Mouse (Mus musculus): ENCODE measurements around the gene 4930442H23Rik. TPM values are rescaled to one million over a fixed set of nuclear protein-coding genes. Genes with fewer than 3 reads are reported as not detected.

4930442H23Rik gene
- polyA plus RNA-seq, 1 experiment from 2014 or later = not detected

- peaks cover 31% of the 10 kb centered on the region for H3K4me1 ChIP-seq (ENCODE audit: control insufficient read depth, insufficient read depth, low read length)
- H3K27ac ChIP-seq (replicated peaks; ENCODE audit: low read depth, low read length) = peak overlapping the region; percentile 56
- H3K9ac ChIP-seq (ENCODE audit: low read depth, low read length) = peak overlapping the region; percentile 46; the same call in 1 of the 2 replicates
- no peaks in the 10 kb centered on the region for H3K27me3 ChIP-seq (replicated peaks; ENCODE audit: control insufficient read depth, insufficient read depth, low read length)
- DNase-seq (ENCODE audit: low spot score) (no peak), ATAC-seq (ENCODE audit: low read depth) (no peak)
- peaks cover 26% of the 10 kb centered on the region for H3K36me3 ChIP-seq (ENCODE audit: control insufficient read depth, insufficient read depth, low read length)
- H3K4me2 ChIP-seq (ENCODE audit: low read depth, low read length) = peak overlapping the region; percentile 92
- H3K4me3 ChIP-seq (ENCODE audit: low read depth, low read length) = peak overlapping the region; percentile 20
- 45% methylated on average over 8 of the region's 10 CpGs for WGBS
- H3K9me3 ChIP-seq (ENCODE audit: control insufficient read depth, low read length) = no peaks in the 10 kb centered on the region
These were observed 42.8 kb downstream of the 4930442H23Rik start for GRCm38 (mm10) chr10:81140717-81141454.

DNA sequence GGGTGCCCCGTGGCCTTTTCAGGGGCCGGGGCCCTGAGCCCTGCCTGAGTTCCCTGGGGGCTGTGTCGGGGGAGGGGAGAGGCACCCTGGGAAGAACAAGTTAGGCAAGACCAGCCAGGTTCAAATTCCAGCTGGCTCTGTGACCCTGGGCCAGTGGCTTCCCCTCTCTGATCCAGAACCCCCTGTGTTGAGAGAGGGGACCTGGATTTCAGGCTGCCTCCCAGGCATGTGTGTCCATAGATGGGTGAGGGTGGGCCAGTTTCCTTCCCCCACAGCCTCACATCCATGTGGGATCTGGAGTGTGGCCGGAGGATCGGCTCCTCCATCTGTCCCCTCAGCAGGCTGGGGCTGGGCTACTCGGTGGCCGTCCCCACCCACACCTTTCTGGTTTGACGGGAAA, 43.6 kb downstream of the 4930442H23Rik start:
- Histone ChIP-seq H3K9ac (ENCODE audit: low read depth, low read length) (peak overlapping the region; percentile 30), H3K9me3 (ENCODE audit: control insufficient read depth, low read length) (no peaks in the 10 kb centered on the region), H3K4me3 (ENCODE audit: low read depth, low read length) (peak overlapping the region; percentile 20), H3K4me2 (ENCODE audit: low read depth, low read length) (peak overlapping the region; percentile 92), H3K27me3 (replicated peaks; ENCODE audit: control insufficient read depth, insufficient read depth, low read length) (peaks cover 7% of the 10 kb centered on the region), H3K27ac (replicated peaks; ENCODE audit: low read depth, low read length) (peak overlapping the region; percentile 56; the same call in 1 of the 2 replicates), H3K36me3 (ENCODE audit: control insufficient read depth, insufficient read depth, low read length) (peaks cover 17% of the 10 kb centered on the region), H3K4me1 (ENCODE audit: control insufficient read depth, insufficient read depth, low read length) (peaks cover 35% of the 10 kb centered on the region)
- no peak for ATAC-seq (ENCODE audit: low read depth)
- 47% methylated on average over 8 of the region's 8 CpGs for WGBS
- no peak for DNase-seq (ENCODE audit: low spot score)

- Histone ChIP-seq H3K9me3 (ENCODE audit: control insufficient read depth, low read length) (no peaks in the 10 kb centered on the region), H3K4me2 (ENCODE audit: low read depth, low read length) (peak overlapping the region; percentile 92), H3K27me3 (replicated peaks; ENCODE audit: control insufficient read depth, insufficient read depth, low read length) (peaks cover 12% of the 10 kb centered on the region), H3K27ac (replicated peaks; ENCODE audit: low read depth, low read length) (no peak overlapping the region), H3K9ac (ENCODE audit: low read depth, low read length) (peak overlapping the region; percentile 30), H3K36me3 (ENCODE audit: control insufficient read depth, insufficient read depth, low read length) (peaks cover 12% of the 10 kb centered on the region), H3K4me3 (ENCODE audit: low read depth, low read length) (peak overlapping the region; percentile 20; the same call in 1 of the 2 replicates), H3K4me1 (ENCODE audit: control insufficient read depth, insufficient read depth, low read length) (peaks cover 35% of the 10 kb centered on the region)
- WGBS = 50% methylated on average over 4 of the region's 4 CpGs
- ATAC-seq (ENCODE audit: low read depth) (no peak), DNase-seq (ENCODE audit: low spot score) (no peak)
These were observed 44.2 kb downstream of the 4930442H23Rik start for GRCm38 (mm10) chr10:81139529-81139846.

GRCm38 (mm10) chr10:81138821-81139528, 44.7 kb downstream of the 4930442H23Rik start:
- H3K36me3 ChIP-seq (ENCODE audit: control insufficient read depth, insufficient read depth, low read length) = peaks cover 7% of the 10 kb centered on the region
- no peaks in the 10 kb centered on the region for H3K9me3 ChIP-seq (ENCODE audit: control insufficient read depth, low read length)
- peak overlapping the region; percentile 92 for H3K4me2 ChIP-seq (ENCODE audit: low read depth, low read length)
- peak overlapping the region; percentile 94 for H3K9ac ChIP-seq (ENCODE audit: low read depth, low read length)
- H3K27me3 ChIP-seq (replicated peaks; ENCODE audit: control insufficient read depth, insufficient read depth, low read length) = peaks cover 17% of the 10 kb centered on the region
- peak overlapping the region; percentile 88 for H3K4me3 ChIP-seq (ENCODE audit: low read depth, low read length)
- 0 out of 2 replicates have a peak overlapping the region, but pooled peaks have one; percentile 91 for H3K27ac ChIP-seq (replicated peaks; ENCODE audit: low read depth, low read length)
- DNase-seq (ENCODE audit: low spot score) (no peak), ATAC-seq (ENCODE audit: low read depth) (no peak)
- WGBS = 49% methylated on average over 11 of the region's 11 CpGs
- H3K4me1 ChIP-seq (ENCODE audit: control insufficient read depth, insufficient read depth, low read length) = peaks cover 39% of the 10 kb centered on the region

DNA sequence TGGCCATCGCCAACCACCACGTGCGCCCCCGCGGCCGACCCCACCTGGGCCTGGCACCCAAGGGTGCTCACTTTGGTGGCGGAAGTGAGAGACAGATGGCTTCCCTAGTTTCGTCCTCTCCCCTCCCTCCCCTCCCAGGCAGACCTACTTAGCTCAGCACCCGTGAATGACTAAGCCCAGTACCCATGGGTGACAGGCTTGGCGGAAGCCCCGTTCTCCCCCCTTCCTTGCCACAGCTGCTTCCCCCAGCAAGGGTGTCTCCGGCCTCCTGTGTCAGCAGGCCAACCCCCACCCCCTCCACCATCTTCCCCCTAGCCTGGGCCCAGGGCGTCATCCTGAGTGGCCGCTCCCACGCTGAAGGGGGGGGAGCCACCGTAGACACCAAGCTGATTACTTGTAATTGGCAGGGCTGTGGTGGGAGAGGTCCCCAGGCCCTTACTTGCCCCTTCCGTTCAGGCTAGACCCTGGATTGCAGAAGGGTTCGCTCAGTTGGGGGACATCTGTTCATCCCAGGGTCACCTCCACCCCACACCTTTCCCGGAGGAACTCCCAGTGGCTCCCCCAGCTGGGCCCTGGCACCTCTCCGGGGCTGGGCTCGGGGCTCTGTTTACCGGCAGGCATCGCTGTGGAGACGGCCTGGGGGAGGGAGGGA, 45.4 kb downstream of the 4930442H23Rik start:
- Histone ChIP-seq H3K27ac (replicated peaks; ENCODE audit: low read depth, low read length) (peak overlapping the region; percentile 91), H3K4me1 (ENCODE audit: control insufficient read depth, insufficient read depth, low read length) (peaks cover 40% of the 10 kb centered on the region), H3K9me3 (ENCODE audit: control insufficient read depth, low read length) (no peaks in the 10 kb centered on the region), H3K27me3 (replicated peaks; ENCODE audit: control insufficient read depth, insufficient read depth, low read length) (peaks cover 25% of the 10 kb centered on the region), H3K4me3 (ENCODE audit: low read depth, low read length) (peak overlapping the region; percentile 88), H3K9ac (ENCODE audit: low read depth, low read length) (peak overlapping the region; percentile 94), H3K4me2 (ENCODE audit: low read depth, low read length) (peak overlapping the region; percentile 92), H3K36me3 (ENCODE audit: control insufficient read depth, insufficient read depth, low read length) (no peaks in the 10 kb centered on the region)
- WGBS = under 1% methylated on average over 15 of the region's 24 CpGs
- ATAC-seq (ENCODE audit: low read depth) (no peak), DNase-seq (ENCODE audit: low spot score) (peak; percentile 59)

DNA sequence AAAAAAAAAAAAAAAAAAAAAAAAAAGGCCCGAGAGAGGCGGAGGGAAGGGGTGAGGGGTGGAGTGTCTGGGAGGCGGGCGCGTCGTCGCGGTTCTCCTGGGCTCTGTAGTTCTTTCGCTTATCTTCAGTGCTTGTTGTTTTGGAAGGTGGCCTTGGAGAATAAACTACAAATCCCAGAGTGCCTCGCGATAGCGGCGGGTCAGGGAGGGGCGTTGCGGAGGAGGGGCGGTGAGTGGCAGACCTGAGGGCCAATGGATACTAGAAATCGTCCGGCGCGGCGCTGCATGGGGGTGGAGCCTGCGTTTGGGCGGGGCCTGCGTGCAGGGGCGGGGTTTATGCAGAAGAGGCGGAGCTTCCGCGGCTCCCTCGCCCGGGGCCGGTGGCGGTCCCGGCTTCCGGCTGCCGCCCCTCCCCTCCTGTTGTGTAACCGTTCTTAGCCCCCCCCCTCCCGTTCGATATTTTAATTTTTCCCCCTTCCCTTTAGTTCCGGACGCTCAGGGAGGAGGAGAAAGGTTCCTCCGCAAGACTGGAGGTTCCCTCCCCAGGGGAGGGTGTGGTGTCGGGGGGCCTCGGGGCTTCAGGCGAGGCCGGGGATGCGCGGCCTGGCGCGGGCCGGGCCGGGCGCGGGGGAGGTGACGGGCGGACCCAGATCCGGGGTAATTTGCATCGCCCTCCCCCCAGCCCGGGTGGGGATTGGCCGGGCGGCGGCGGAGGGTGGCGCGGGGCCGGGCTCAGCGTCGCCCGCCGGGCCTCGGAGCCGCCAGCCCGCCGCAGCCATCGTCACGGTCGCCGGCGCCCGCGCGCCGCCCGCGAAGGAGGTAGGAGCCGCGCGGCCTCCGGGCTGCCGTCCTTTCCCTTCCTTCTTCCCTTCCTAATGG, 46.2 kb downstream of the 4930442H23Rik start:
- Histone ChIP-seq H3K27ac (replicated peaks; ENCODE audit: low read depth, low read length) (peak overlapping the region; percentile 98), H3K36me3 (ENCODE audit: control insufficient read depth, insufficient read depth, low read length) (no peaks in the 10 kb centered on the region), H3K27me3 (replicated peaks; ENCODE audit: control insufficient read depth, insufficient read depth, low read length) (peaks cover 25% of the 10 kb centered on the region), H3K4me1 (ENCODE audit: control insufficient read depth, insufficient read depth, low read length) (peaks cover 37% of the 10 kb centered on the region), H3K4me2 (ENCODE audit: low read depth, low read length) (peak overlapping the region; percentile 98), H3K4me3 (ENCODE audit: low read depth, low read length) (peak overlapping the region; percentile 88), H3K9me3 (ENCODE audit: control insufficient read depth, low read length) (no peaks in the 10 kb centered on the region), H3K9ac (ENCODE audit: low read depth, low read length) (peak overlapping the region; percentile 98)
- DNase-seq (ENCODE audit: low spot score) (peak; percentile 99), ATAC-seq (ENCODE audit: low read depth) (peak; percentile 95)
- 0% methylated on average over 24 of the region's 89 CpGs for WGBS

GRCm38 (mm10) chr10:81136706-81137231, 46.9 kb downstream of the 4930442H23Rik start:
- H3K4me1 ChIP-seq (ENCODE audit: control insufficient read depth, insufficient read depth, low read length) = peaks cover 35% of the 10 kb centered on the region
- under 1% methylated on average over 40 of the region's 50 CpGs for WGBS
- DNase-seq (ENCODE audit: low spot score) = no peak

More at GRCm38 (mm10) chr10:81136706-81137231, 46.9 kb downstream of the 4930442H23Rik start:
- H3K27me3 ChIP-seq (replicated peaks; ENCODE audit: control insufficient read depth, insufficient read depth, low read length) = peaks cover 25% of the 10 kb centered on the region
- peak overlapping the region; percentile 98 for H3K9ac ChIP-seq (ENCODE audit: low read depth, low read length)
- H3K4me3 ChIP-seq (ENCODE audit: low read depth, low read length) = peak overlapping the region; percentile 88
- no peaks in the 10 kb centered on the region for H3K36me3 ChIP-seq (ENCODE audit: control insufficient read depth, insufficient read depth, low read length)
- peak; percentile 41 for ATAC-seq (ENCODE audit: low read depth)
- H3K9me3 ChIP-seq (ENCODE audit: control insufficient read depth, low read length) = no peaks in the 10 kb centered on the region
- peak overlapping the region; percentile 98 for H3K27ac ChIP-seq (replicated peaks; ENCODE audit: low read depth, low read length)
- H3K4me2 ChIP-seq (ENCODE audit: low read depth, low read length) = peak overlapping the region; percentile 98

Data from embryonic facial prominence, embryonic 14.5 days (tissue).